Mouse (Mus musculus): ENCODE results near the gene Alg5. TPM values are rescaled to one million over a fixed set of nuclear protein-coding genes. Genes with fewer than 3 reads are reported as not detected.

Alg5 gene
- polyA plus RNA-seq, 1 experiment from 2014 or later, result 63.8 TPM

GRCm38 (mm10) chr3:54718947-54719346, 16.4 kb upstream of the Alg5 start:
- H3K4me3 ChIP-seq (replicated peaks), result no peak overlapping the region
- no peaks in the 10 kb centered on the region for H3K27me3 ChIP-seq (replicated peaks)
- H3K9me3 ChIP-seq, result no peaks in the 10 kb centered on the region
- no peak overlapping the region for H3K4me2 ChIP-seq
- 66% methylated on average over 3 of the region's 3 CpGs for WGBS
- no peaks in the 10 kb centered on the region for H3K4me1 ChIP-seq
- no peak overlapping the region for H3K9ac ChIP-seq
- H3K36me3 ChIP-seq, result peaks cover 49% of the 10 kb centered on the region
- no peak overlapping the region for H3K27ac ChIP-seq
- ATAC-seq (ENCODE audit: insufficient read depth, low FRiP score, low read depth), result no peak

GRCm38 (mm10) chr3:54723741-54724500, 11.4 kb upstream of the Alg5 start:
- Histone ChIP-seq H3K9ac (no peak overlapping the region), H3K9me3 (no peaks in the 10 kb centered on the region), H3K4me3 (replicated peaks) (no peak overlapping the region), H3K36me3 (peaks cover 40% of the 10 kb centered on the region), H3K27me3 (replicated peaks) (no peaks in the 10 kb centered on the region), H3K27ac (no peak overlapping the region), H3K4me1 (no peaks in the 10 kb centered on the region), H3K4me2 (no peak overlapping the region)
- ATAC-seq (ENCODE audit: insufficient read depth, low FRiP score, low read depth), result no peak
- 71% methylated on average over 10 of the region's 10 CpGs for WGBS

GRCm38 (mm10) chr3:54725344-54725743, 10.0 kb upstream of the Alg5 start:
- Histone ChIP-seq H3K9ac (no peak overlapping the region), H3K4me1 (no peaks in the 10 kb centered on the region), H3K27me3 (replicated peaks) (no peaks in the 10 kb centered on the region), H3K4me2 (no peak overlapping the region), H3K9me3 (no peaks in the 10 kb centered on the region), H3K27ac (no peak overlapping the region), H3K36me3 (peaks cover 53% of the 10 kb centered on the region), H3K4me3 (replicated peaks) (no peak overlapping the region)
- no peak for ATAC-seq (ENCODE audit: insufficient read depth, low FRiP score, low read depth)
- 82% methylated on average over 2 of the region's 2 CpGs for WGBS

GRCm38 (mm10) chr3:54727588-54727987, 7.8 kb upstream of the Alg5 start:
- 90% methylated on average over 2 of the region's 2 CpGs for WGBS
- no peaks in the 10 kb centered on the region for H3K4me1 ChIP-seq
- no peak for ATAC-seq (ENCODE audit: insufficient read depth, low FRiP score, low read depth)
- no peak overlapping the region for H3K4me2 ChIP-seq
- no peak overlapping the region for H3K4me3 ChIP-seq (replicated peaks)
- no peaks in the 10 kb centered on the region for H3K27me3 ChIP-seq (replicated peaks)
- H3K9ac ChIP-seq, result no peak overlapping the region
- H3K27ac ChIP-seq, result no peak overlapping the region
- H3K36me3 ChIP-seq, result peaks cover 46% of the 10 kb centered on the region
- no peaks in the 10 kb centered on the region for H3K9me3 ChIP-seq

GRCm38 (mm10) chr3:54728100-54728499, 7.2 kb upstream of the Alg5 start:
- Histone ChIP-seq H3K4me1 (no peaks in the 10 kb centered on the region), H3K36me3 (peaks cover 46% of the 10 kb centered on the region)

GRCm38 (mm10) chr3:54731626-54732150, 3.7 kb upstream of the Alg5 start:
- Histone ChIP-seq H3K9me3 (no peaks in the 10 kb centered on the region), H3K4me3 (replicated peaks) (no peak overlapping the region), H3K4me2 (no peak overlapping the region), H3K27me3 (replicated peaks) (no peaks in the 10 kb centered on the region), H3K27ac (no peak overlapping the region), H3K9ac (no peak overlapping the region), H3K4me1 (0 out of 2 replicates have a peak, but pooled peaks cover 2% of the 10 kb centered on the region), H3K36me3 (peaks cover 39% of the 10 kb centered on the region)
- 52% methylated on average over 8 of the region's 8 CpGs for WGBS
- ATAC-seq (ENCODE audit: insufficient read depth, low FRiP score, low read depth), result no peak

More at GRCm38 (mm10) chr3:54728100-54728499, 7.2 kb upstream of the Alg5 start:
- ATAC-seq (ENCODE audit: insufficient read depth, low FRiP score, low read depth), result no peak
- Histone ChIP-seq H3K4me3 (replicated peaks) (no peak overlapping the region), H3K4me2 (no peak overlapping the region), H3K9ac (no peak overlapping the region), H3K27ac (no peak overlapping the region), H3K9me3 (no peaks in the 10 kb centered on the region), H3K27me3 (replicated peaks) (no peaks in the 10 kb centered on the region)
- WGBS, result 92% methylated on average over 6 of the region's 6 CpGs

- Histone ChIP-seq H3K4me3 (replicated peaks) (no peak overlapping the region), H3K4me1 (0 out of 2 replicates have a peak, but pooled peaks cover 2% of the 10 kb centered on the region), H3K36me3 (peaks cover 32% of the 10 kb centered on the region), H3K9ac (no peak overlapping the region), H3K9me3 (no peaks in the 10 kb centered on the region), H3K4me2 (no peak overlapping the region), H3K27me3 (replicated peaks) (no peaks in the 10 kb centered on the region), H3K27ac (no peak overlapping the region)
- WGBS, result 79% methylated on average over 4 of the region's 4 CpGs
- ATAC-seq (ENCODE audit: insufficient read depth, low FRiP score, low read depth), result no peak
These were observed 3.0 kb upstream of the Alg5 start for GRCm38 (mm10) chr3:54732371-54732770.

GRCm38 (mm10) chr3:54734411-54735246, 710 bp upstream of the Alg5 start:
- Histone ChIP-seq H3K27ac (peak overlapping the region; percentile 100), H3K4me3 (replicated peaks) (peak overlapping the region; percentile 72), H3K4me2 (peak overlapping the region; percentile 73), H3K27me3 (replicated peaks) (no peaks in the 10 kb centered on the region), H3K9me3 (no peaks in the 10 kb centered on the region), H3K36me3 (peaks cover 21% of the 10 kb centered on the region), H3K4me1 (0 out of 2 replicates have a peak, but pooled peaks cover 2% of the 10 kb centered on the region), H3K9ac (peak overlapping the region; percentile 92)
- ATAC-seq (ENCODE audit: insufficient read depth, low FRiP score, low read depth), result peak; percentile 92
- under 1% methylated on average over 83 of the region's 84 CpGs for WGBS

- no peak for ATAC-seq (ENCODE audit: insufficient read depth, low FRiP score, low read depth)
- WGBS, result 51% methylated on average over 18 of the region's 18 CpGs
- peak overlapping the region; percentile 94 for H3K9ac ChIP-seq
- H3K27me3 ChIP-seq (replicated peaks), result no peaks in the 10 kb centered on the region
- H3K4me3 ChIP-seq (replicated peaks), result peak overlapping the region; percentile 72
- H3K4me2 ChIP-seq, result peak overlapping the region; percentile 73
- peaks cover 16% of the 10 kb centered on the region for H3K36me3 ChIP-seq
- H3K4me1 ChIP-seq, result 0 out of 2 replicates have a peak, but pooled peaks cover 2% of the 10 kb centered on the region
- no peaks in the 10 kb centered on the region for H3K9me3 ChIP-seq
- peak overlapping the region; percentile 100 for H3K27ac ChIP-seq
These were observed 975 bp downstream of the Alg5 start for GRCm38 (mm10) chr3:54736101-54736927.

- Histone ChIP-seq H3K4me2 (no peak overlapping the region), H3K9ac (no peak overlapping the region), H3K9me3 (no peaks in the 10 kb centered on the region), H3K4me1 (0 out of 2 replicates have a peak, but pooled peaks cover 2% of the 10 kb centered on the region), H3K4me3 (replicated peaks) (no peak overlapping the region), H3K27me3 (replicated peaks) (no peaks in the 10 kb centered on the region), H3K27ac (no peak overlapping the region), H3K36me3 (peaks cover 21% of the 10 kb centered on the region)
- WGBS, result 91% methylated on average over 8 of the region's 8 CpGs
- no peak for ATAC-seq (ENCODE audit: insufficient read depth, low FRiP score, low read depth)
These were observed 2.0 kb downstream of the Alg5 start for GRCm38 (mm10) chr3:54737317-54737716.

GRCm38 (mm10) chr3:54741965-54742364, 6.6 kb downstream of the Alg5 start:
- ATAC-seq (ENCODE audit: insufficient read depth, low FRiP score, low read depth), result no peak
- Histone ChIP-seq H3K4me2 (no peak overlapping the region), H3K4me1 (no peaks in the 10 kb centered on the region), H3K27ac (no peak overlapping the region), H3K36me3 (peaks cover 63% of the 10 kb centered on the region), H3K27me3 (replicated peaks) (no peaks in the 10 kb centered on the region), H3K9me3 (no peaks in the 10 kb centered on the region), H3K9ac (no peak overlapping the region), H3K4me3 (replicated peaks) (no peak overlapping the region)
- 95% methylated on average over 11 of the region's 11 CpGs for WGBS
